Mouse (Mus musculus): Measurements from ENCODE around the gene Fbxl4. TPM values are rescaled to one million over a fixed set of nuclear protein-coding genes. Genes with fewer than 3 reads are reported as not detected.

Fbxl4 gene
- total RNA-seq, 2 experiments from 2014 or later, result 4.4 to 14.8 TPM

DNA sequence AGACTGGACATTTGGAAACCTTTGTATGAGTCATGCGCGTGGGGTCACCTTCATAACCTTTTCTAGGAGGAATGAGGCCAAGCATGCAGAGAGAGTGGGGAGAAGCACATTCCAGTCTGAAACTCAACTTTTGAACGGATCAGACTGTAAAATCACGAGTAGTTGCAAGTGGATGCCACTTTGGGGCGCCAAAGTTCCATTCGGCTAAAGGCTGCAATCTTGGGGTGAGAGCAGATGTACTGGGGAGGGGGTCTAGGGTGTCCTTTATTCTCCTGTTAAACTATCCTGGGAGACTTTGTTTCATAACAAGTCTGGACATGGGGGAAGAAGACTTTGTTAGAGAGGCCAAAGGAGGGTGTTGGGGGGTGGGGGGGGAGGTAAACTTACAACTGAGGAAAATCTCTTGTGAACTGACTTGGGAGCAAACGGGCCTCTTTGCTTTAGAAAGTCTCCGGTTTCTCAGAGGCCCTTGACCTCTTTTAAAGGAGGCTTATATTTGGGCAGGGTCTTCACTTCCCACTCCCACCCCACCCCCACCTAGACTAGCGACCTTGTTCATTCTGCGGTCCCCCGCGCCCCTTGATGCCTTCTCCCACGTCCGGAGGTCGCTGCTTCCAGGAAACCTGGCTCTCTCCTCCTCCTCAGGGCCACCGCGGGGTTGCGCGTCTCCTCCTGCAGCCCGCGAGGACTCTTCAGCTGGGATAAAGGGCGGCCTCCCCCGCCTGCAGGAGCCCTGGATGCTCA is 119.8 kb downstream of the Fbxl4 start:
- ATAC-seq (replicated peaks; ENCODE audit: poor library complexity), result 0 out of 2 replicates have a peak, but pooled peaks have one; percentile 29

DNA sequence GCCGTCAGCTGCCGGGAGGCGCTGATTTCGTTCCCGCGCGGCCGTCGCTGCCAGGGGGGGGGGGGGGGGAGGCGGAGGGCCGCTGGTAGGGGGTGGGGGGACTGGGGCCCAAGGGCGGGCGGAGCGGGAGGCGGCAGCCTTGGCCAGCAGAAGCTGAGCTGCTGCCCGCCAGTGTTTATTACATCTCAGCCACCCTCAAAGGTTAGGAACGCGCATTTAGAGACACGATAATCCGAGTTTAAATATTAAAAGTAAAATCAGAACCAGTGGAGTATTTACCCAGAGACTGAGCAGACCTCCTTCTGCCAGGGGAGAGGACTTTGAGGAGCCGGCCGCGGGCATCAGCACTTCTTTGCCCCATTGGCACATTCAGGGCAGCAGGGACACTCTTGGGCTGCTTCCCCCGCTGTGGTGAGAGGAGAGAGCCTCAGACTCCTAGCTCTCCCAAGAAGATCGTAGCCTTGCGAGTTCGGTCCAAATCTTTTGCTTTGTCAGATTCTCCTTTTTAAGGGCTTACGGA is 120.4 kb downstream of the Fbxl4 start:
- no peak for ATAC-seq (replicated peaks; ENCODE audit: poor library complexity)

DNA sequence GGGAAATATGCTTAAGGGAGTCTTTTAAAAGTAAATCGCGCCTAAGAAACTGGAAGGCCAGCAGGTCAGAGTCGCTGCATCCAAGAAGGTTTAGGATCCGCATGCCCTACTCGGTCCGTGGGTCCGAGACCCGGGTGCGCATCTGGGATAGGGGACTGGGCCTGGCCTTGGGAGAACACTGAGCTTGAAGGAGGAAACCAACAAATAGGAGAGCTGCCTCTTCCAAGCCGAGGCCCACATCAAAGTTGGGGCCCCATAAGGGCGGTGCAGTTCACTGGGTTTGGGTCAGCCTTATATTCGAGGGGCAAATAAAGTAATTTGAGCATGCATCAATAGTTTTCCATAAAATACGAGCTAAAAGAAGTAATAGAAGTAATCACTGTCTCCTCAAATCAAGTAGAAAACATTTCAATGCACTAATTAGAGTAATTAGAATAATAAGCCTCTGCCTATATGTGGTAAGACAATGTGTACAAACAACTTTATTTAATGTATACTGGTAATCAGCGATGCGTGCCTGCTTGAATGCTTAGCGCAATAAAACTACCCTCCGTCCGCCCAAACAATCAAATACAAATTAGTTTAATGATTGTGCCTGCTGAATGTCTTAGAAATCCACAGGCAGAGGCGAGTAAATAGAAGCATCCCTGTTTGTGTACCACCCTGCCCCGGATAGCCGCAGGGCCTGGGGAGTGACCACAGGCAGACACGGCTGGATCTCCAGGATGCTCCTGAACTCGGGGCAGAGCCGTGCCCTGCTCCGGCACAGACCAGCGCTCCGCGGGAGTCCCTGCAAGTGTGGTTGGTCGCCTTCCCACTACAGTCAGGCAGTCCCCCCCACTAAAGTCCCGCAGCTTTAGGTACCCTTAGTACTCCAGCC is 121.4 kb downstream of the Fbxl4 start:
- ATAC-seq (replicated peaks; ENCODE audit: poor library complexity), result no peak

DNA sequence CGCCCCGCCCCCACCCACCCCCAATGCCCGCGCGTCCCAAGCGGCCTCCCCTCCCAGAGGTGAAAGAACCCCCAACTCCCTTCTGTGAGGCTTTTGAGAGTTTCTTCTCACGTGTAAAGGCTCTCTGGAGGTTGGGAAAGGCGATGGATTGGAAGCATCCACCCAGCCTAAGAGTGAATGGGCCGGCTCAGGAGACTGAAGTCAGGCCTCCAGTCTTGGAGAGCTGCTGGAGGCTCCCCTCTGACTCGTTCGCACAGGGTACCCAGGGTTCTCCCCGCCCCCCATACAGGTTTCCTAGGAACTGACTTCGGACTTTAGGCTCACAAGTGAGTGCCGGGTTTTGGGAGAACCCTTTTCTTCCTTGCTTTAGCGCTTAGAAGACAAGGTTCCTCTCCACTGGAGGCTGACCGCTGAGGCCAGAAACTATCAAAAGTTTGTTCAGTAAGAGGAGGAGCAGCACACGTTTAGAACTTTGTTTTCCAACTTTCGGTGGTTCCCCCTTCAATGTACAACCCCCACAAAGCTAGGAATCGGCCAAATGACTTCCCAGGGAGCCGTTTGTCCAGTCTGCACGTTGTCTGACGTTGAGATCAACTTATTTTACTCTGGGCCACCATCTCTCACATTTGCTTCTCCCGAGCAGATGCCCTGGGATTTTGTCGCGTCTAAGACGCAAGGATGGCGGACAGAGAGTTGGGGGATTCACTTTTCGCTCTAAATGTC is 122.2 kb downstream of the Fbxl4 start:
- no peak for ATAC-seq (replicated peaks; ENCODE audit: poor library complexity)

DNA sequence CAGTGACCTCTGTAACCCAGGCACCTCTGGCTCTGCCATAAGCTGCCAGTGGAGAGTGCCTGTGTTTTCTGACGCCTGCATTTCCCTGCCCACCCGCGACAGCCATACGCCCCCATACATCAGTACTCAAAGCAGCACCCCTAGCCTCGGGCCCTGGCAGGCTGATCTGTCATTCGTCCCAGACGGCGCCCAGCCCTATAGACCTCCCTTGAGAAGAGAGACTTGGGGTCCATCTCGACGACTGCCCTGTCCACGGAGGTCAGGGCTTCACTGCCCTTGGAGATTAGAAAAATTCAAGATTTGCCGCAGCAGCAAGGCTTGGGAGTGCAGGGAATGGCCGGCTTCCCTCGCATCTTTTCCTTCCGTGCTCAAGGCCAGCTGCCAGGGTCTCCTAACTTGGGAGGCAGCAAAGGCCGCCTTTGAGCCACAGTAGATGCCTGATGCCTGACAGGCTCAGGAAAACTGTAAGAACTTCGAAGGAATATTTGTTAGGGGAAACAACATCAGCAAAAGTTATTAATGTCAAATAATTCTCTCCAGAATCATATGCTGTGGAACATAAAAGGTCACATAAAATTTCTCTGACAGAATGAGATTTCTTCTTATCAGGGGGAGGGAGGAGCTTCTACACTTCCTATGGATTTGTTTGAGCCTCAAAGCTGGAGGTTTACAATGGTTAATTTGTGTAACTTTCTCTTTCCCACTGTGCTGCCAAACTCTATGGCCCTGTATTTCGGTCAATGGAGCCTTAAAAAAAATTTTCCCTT is 122.9 kb downstream of the Fbxl4 start:
- no peak for ATAC-seq (replicated peaks; ENCODE audit: poor library complexity)

DNA sequence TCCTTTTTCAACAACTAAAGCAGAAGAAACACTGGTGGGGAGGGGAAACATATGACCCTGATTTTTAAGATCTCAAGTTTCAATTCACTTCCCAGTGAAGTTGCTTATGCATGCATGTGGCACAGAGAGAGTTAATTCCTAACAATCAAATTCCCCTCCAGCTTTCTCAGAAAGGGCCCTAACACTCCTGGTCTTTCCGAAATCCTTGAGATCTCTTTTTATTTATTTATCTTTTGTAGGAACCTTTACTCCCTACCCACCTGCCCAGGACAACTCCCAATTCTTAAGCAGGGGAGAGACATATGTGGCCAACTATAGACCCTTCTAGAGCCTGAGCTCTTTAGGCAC is 123.5 kb downstream of the Fbxl4 start:
- ATAC-seq (replicated peaks; ENCODE audit: poor library complexity), result no peak

DNA sequence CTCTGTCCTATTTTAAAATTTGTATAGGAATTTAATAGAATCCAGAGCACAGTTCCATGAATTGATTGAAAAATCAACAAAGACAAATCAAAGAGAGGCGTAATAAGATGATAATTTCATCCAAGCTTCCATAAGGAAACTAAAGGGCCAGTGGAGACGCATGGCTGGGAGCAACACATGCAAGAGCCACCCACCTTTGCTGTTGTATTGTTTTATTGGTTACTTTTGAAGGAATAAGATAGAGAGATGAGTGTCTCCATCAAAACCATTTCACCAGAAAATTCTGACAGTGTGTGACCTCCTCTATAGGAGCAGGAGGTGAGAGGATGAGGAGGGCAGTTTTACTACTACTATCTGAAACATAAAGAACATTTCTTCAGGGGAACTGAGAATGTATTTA is 124.8 kb downstream of the Fbxl4 start:
- ATAC-seq (replicated peaks; ENCODE audit: poor library complexity), result no peak

DNA sequence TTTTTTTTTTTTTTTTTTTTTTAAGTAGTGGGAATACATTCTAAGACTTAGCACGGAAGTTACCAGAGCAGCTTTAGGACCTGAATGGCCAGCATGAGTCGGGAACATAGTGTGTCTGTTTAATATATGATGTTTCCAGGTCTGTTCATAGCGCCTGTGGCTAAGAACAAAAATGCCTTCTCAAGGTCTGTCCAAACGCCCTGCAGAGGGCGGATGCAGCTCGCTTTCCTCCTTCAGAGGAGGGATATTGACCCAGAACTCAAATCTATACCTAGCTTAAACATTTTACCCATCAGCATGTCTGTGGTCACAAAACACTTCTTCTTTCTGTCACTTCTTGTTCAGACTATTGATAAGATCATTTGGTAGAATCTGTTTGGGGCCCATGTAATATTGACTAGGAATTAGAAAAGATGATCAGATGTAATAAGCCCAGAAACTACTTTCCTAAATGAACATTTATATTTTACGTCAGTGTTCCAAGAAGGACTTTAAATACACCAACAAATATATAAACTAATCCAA is 125.5 kb downstream of the Fbxl4 start:
- no peak for ATAC-seq (replicated peaks; ENCODE audit: poor library complexity)

DNA sequence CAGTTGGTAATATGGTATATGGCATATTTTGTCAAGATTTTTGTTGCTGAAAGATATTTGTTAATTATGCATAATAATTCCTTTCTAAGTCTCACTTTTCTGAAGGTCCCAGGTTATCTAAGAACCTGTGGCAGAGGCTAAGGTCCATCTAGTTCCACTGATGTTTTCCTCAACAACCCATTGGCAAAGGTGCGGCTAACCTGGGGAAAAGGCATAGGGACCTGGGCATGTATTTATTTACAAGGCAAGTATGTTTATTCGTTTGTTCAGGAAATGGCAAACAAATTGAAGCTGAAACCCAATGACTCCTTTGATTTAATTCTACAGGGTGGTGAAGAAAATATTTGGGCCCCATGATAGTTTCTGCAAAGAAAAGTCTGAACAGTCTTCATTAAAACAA is 126.2 kb downstream of the Fbxl4 start:
- ATAC-seq (replicated peaks; ENCODE audit: poor library complexity), result no peak

Other genes with a start within 250 kb of the Fbxl4 start
- not detected in 2 replicates for gene Pou3f2, start 130.8 kb downstream of the Fbxl4 start, total RNA-seq (2015)
- gene Pou3f2, start 130.8 kb downstream of the Fbxl4 start, total RNA-seq (2017), result not detected in 2 replicates

Data from megakaryocyte progenitor cell, adult 5-6 weeks (primary cell).